Mouse (Mus musculus) spleen, adult 2 months (tissue): ENCODE data around the gene Ppp1r37. TPM values are rescaled to one million over a fixed set of nuclear protein-coding genes. Genes with fewer than 3 reads are reported as not detected.
A peak's percentile ranks its signal among the peaks of the same experiment; 100 is the strongest.
"Not testable (repeated sequence)": the region's sequence is repeated elsewhere in the genome, so short reads cannot be mapped to it uniquely, and the experiment has no call there.

Source experiments
- DNase-seq, 2 experiments: peaks; one replicate each; pipeline versions ENCODE4 v3.0.0 to v3.0.0-alpha.2; 2012 to 2021; ENCODE audit warnings: low spot score in 2 of 2, low read depth in 1 of 2
- H3K27ac ChIP-seq: fragments of 200-500 bp; 2 replicates; pipeline ENCODE4 v1.5.1; 2012; ENCODE audit warnings: low read length, inconsistent platforms; ENCODE audit not compliant: insufficient read depth
- H3K27me3 ChIP-seq: fragments of 200-500 bp; 2 replicates; pipeline ENCODE4 v1.6.1; 2012; ENCODE audit warnings: mild to moderate bottlenecking, moderate library complexity, low read length, inconsistent platforms; ENCODE audit not compliant: control insufficient read depth, insufficient read depth
- H3K36me3 ChIP-seq: fragments of 200-500 bp; 2 replicates; pipeline ENCODE4 v1.6.1; 2012; ENCODE audit warnings: mild to moderate bottlenecking, low read length, inconsistent platforms; ENCODE audit not compliant: control insufficient read depth, insufficient read depth
- H3K4me1 ChIP-seq: fragments of 200-500 bp; 2 replicates; pipeline ENCODE4 v1.6.1; 2011; ENCODE audit warnings: inconsistent platforms; ENCODE audit not compliant: control insufficient read depth, insufficient read depth, insufficient read length
- H3K4me3 ChIP-seq: fragments of 200-500 bp; 2 replicates; pipeline ENCODE4 v1.5.1; 2011; ENCODE audit warnings: mild to moderate bottlenecking, inconsistent platforms; ENCODE audit not compliant: insufficient read depth, insufficient read length; ENCODE audit errors: extremely low read depth
- CTCF ChIP-seq: fragments of 200-500 bp; IDR thresholded peaks from 2 replicates; pipeline ENCODE4 v1.5.1; 2011; ENCODE audit warnings: mild to moderate bottlenecking, inconsistent platforms; ENCODE audit not compliant: insufficient read depth, insufficient read length, insufficient replicate concordance; ENCODE audit errors: extremely low read depth
- POLR2A ChIP-seq: fragments of 200-500 bp; IDR thresholded peaks from 2 replicates; pipeline ENCODE4 v1.6.1; 2011; ENCODE audit warnings: low read depth, low read length, inconsistent platforms
- WGBS: fragments of 180-500 bp; shearing (Covaris S2); methylation state at CpG from one replicate; pipeline ENCODE4 v1.1.7; 2018; 5-methylcytosine and 5-hydroxymethylcytosine counted together
- polyA plus RNA-seq: library from polyadenylated mRNA; depleted of rRNA; stranded (reverse); fragments of >200 nt; gene quantifications from 2 replicates; pipeline ENCODE4 v1.2.3, GENCODE M21; 2012; rRNA removed

The Ppp1r37 gene
- 56.2 and 71.0 TPM in 2 replicates for polyA plus RNA-seq

DNA sequence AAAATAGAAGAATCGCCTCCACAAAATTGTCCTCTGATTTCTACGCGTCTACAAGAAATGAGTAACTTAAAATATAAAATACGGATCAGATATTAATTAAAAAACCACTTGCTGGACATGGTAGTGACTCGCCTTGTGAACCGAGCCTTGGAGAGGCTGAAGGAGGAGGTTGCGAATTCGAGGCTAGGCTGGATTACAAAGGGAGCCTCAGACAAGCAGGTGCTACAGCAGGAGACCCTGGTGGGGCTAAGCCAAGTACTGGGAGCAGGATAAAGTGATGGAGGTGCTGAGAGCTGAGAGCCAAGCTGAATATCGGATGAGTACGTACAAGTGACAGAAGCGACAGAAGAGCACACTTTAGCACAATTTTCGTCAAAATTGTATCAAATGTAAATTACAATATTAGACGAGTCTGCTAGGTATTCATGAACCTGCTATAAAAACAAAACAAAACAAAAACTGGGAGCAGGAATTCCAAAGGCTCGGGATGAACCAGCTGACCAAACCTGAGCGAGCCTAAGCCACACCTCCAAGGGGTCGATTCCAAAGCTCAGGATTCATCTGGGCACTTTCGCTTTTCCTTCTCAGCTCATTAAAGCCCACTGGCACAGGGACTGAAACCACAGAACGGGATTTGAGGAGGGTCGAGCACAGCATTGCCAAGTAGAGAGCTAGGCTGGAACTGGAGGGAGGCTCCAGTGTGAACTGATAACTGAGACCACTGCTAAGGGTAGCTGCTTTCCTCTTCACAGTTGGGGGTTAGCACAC is at the start of gene Ppp1r37:
Gene Ppp1r37, minus strand, starts transcription at position 434 of the 768 bp plus-strand sequence.
- TF ChIP-seq POLR2A (no peak), CTCF (no peak)
- peaks cover 8% of the 10 kb centered on the region for H3K36me3 ChIP-seq
- H3K27me3 ChIP-seq: no peaks in the 10 kb centered on the region
- H3K27ac ChIP-seq: peak within 1 kb of the TSS; percentile 90
- no peak for DNase-seq
- WGBS: 9% methylated on average over 19 of the region's 19 CpGs
- H3K4me1 ChIP-seq: peaks cover 14% of the 10 kb centered on the region; the same call in 1 of the 2 replicates
- H3K4me3 ChIP-seq: peak within 1 kb of the TSS; percentile 82

- WGBS: 85% methylated on average over 5 of the region's 5 CpGs
- H3K4me3 ChIP-seq: no peak overlapping the region
- peaks cover 5% of the 10 kb centered on the region; the same call in 1 of the 2 replicates for H3K4me1 ChIP-seq
- no peak for DNase-seq
- H3K36me3 ChIP-seq: peaks cover 44% of the 10 kb centered on the region
- H3K27me3 ChIP-seq: no peaks in the 10 kb centered on the region
- H3K27ac ChIP-seq: no peak overlapping the region
- TF ChIP-seq POLR2A: no peak
- TF ChIP-seq CTCF: no peak
Observed at GRCm38 (mm10) chr7:19610969-19611368, 48.1 kb upstream of the Ppp1r37 start.

DNA sequence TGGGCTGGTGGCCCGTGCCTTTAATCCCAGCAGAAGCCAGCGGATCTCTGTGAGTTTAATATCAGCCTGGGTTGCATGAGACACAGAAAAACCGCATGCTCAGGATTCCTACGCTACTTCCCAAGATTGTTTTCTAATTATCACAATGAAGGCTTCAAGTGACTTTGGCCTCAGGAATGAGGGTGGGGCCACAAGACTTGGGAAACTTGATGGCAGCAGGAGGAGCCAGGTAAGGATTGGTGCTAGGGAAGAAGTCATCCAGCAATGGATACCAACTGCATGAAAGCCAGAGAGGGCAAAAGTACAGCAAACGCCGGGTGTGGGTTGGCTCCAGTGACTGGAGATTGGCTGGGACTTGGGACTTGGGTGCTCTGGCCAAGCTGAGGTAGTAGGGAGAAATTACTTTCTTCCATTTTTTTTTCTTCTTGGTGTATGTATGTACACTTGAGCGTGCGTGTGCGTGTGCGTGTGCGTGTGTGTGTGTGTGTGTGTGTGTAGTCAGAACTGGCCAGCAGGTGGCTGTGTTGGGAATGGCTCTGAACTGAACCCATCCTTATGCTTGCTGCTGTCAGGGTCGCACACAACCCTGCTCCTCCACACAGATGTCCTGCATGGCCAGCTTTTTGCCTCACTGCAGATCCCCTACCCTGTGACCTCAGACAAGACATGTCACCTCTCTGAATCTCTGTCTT is 46.9 kb upstream of the Ppp1r37 start:
- Histone ChIP-seq H3K4me3 (no peak overlapping the region), H3K27ac (no peak overlapping the region), H3K27me3 (no peaks in the 10 kb centered on the region), H3K36me3 (peaks cover 42% of the 10 kb centered on the region), H3K4me1 (no peaks in the 10 kb centered on the region)
- TF ChIP-seq POLR2A (no peak), CTCF (no peak)
- no peak for DNase-seq
- WGBS: 96% methylated on average over 12 of the region's 12 CpGs

DNA sequence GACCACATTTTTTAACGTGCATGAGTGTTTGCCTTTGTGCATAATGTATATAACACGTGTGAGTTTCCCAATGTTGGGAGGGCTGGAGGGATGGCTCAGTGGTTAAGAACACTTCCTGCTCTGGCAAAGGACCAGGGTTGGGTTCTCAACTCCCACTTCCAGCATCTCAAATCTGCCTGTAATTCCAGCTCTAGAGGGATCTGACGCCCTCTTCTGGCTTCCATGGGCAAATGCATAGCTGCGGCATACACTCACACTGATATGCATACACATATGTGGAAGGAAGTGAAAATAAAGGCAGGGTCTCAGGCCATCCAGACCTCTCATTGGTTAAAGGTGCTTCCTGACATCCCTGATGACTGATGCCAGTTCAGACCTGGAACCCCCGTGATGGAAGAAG is 44.4 kb upstream of the Ppp1r37 start:
- TF ChIP-seq POLR2A (no peak), CTCF (no peak)
- H3K4me1 ChIP-seq: 0 out of 2 replicates have a peak, but pooled peaks cover 3% of the 10 kb centered on the region
- no peak overlapping the region for H3K4me3 ChIP-seq
- H3K27ac ChIP-seq: no peak overlapping the region
- DNase-seq: no peak
- H3K27me3 ChIP-seq: no peaks in the 10 kb centered on the region
- peaks cover 32% of the 10 kb centered on the region for H3K36me3 ChIP-seq
- WGBS: 89% methylated on average over 5 of the region's 5 CpGs

GRCm38 (mm10) chr7:19604606-19605214 is 41.8 kb upstream of the Ppp1r37 start:
- H3K4me3 ChIP-seq, H3K4me1 ChIP-seq, H3K27ac ChIP-seq, H3K27me3 ChIP-seq, DNase-seq: not testable (repeated sequence)
- WGBS: 56% methylated on average over 10 of the region's 10 CpGs
- peaks cover 17% of the 10 kb centered on the region for H3K36me3 ChIP-seq

DNA sequence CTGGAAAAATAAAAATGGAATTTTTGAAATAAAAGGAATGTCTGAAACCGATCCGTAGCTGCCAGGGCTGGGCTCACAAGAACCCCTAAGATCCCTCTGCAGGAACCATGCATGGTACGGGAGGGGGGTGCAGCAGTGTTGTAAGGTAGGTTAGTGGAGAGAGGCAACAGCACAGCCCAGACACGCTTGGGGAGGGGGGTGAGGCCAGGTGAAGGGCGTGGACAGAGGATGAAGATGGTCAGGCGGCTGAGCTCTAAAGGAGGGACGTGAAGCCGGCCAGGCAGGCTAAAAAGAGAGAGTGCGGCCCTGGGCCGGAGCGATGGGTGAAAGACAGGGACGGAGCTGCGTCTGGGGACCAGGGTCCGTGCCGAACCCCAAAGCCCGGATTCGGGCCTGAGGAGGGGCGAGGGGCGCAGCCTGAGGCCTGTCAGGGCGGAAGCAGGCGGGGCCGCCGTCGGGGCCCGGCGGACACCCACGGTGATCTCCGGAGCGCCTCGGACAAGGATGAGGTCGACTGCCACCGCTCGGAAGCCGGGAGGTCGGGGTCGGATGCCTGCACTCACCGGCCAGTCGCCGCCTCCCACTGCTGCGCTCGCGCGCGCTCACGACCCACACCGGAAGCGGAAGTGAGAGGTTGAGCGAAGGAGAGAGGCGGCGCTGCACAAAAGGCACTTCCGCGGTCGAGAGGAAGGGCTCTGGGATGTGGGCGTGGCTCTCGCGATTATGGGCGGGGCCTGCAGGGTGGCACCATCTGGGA is 41.2 kb upstream of the Ppp1r37 start, which contains the start of gene Clasrp:
Gene Clasrp, minus strand, starts transcription at position 638 of the 757 bp plus-strand sequence.
- DNase-seq: peak; percentile 86 to 98
- TF ChIP-seq POLR2A (peak; percentile 82), CTCF (no peak)
- Histone ChIP-seq H3K27ac (peak within 1 kb of the TSS; percentile 69), H3K4me1 (peaks cover 3% of the 10 kb centered on the region; the same call in 1 of the 2 replicates), H3K36me3 (peaks cover 15% of the 10 kb centered on the region), H3K4me3 (peak within 1 kb of the TSS; percentile 80), H3K27me3 (no peaks in the 10 kb centered on the region)
- WGBS: under 1% methylated on average over 57 of the region's 57 CpGs
